Mouse (Mus musculus): ENCODE measurements around the gene Cacna2d1.

DNA sequence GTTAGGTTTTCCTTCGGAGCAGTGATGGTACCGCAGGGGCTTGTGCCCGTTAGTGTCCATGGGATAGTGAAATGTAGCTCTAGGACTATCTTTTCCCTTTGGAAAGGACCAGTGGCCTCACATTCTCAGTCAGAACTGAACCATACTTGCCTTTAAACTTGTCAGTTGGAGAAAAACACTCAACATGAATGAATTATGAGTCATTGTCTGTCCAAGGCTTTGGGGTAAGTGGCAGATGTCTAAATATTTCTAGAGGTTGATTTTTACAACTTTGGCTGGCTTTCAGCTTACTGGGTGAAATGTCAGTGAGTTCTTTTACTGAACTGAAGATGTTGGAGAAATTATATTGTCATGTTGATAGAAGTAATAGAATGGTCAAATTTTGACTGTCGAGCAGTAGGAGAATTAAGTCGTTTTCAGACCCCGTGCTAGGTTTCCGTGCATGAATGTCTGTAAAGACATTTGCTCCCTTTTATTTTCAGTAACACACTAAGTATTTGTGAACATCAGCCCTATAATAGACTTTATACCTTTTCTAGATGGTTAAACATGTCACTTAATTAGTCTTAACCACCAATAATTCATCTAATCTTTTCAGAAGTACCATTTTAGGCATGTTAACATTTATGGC, 50.9 kb downstream of the Cacna2d1 start:
- TF ChIP-seq POLR2A (IDR thresholded peaks at IDR 0.05; ENCODE audit: borderline replicate concordance, insufficient read depth, low read length) (no peak), CTCF (IDR thresholded peaks at IDR 0.05; ENCODE audit: borderline replicate concordance, insufficient read depth, low read depth, low read length) (no peak)
